Mouse (Mus musculus): ENCODE measurements at regions not wholly inside any gene's neighbourhood (a gene's known extent, or its start where the extent isn't known, plus 50 kb on each side); places are given as distances from the start of the nearest gene placed in this dataset.

DNA sequence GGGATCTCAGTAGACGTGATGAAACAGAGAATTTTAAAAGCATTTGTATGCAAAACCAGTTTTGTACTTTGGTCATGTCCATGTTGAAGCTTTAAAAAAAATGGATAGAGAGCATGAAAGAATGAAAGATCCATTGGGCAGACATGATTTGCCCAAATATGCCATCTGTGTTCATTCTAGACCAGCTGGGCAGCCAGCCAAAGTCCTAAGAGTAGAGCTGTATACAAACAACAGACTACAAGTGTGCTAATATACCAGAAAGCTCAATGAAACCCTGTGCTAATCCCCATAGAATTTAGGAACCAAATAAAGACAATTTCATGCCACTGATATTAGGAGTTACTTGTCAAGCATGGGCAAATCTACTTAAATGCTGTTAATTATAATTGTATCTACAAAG is 105.1 kb upstream of the Zwint start:
- no peak for TF ChIP-seq CTCF (IDR thresholded peaks at IDR 0.05; ENCODE audit: low read depth)
- TF ChIP-seq EP300 (IDR thresholded peaks at IDR 0.05; ENCODE audit: low read depth): no peak

Measured in heart, postnatal 0 days (tissue).